Mouse (Mus musculus): ENCODE measurements at regions not wholly inside any gene's neighbourhood (a gene's known extent, or its start where the extent isn't known, plus 50 kb on each side); places are given as distances from the start of the nearest gene placed in this dataset.

- TF ChIP-seq CTCF (IDR thresholded peaks at IDR 0.05; ENCODE audit: extremely low read depth, insufficient read depth, insufficient read length, insufficient replicate concordance) (peak; percentile 80; the same call in 1 of the 2 replicates), POLR2A (IDR thresholded peaks at IDR 0.05; ENCODE audit: low read depth, low read length) (peak; percentile 25; the same call in 1 of the 2 replicates)
Measured at GRCm38 (mm10) chr9:116384176-116385076, 209.3 kb upstream of the Tgfbr2 start.

Data from spleen, adult 2 months (tissue).